Mouse (Mus musculus) lung, embryonic 14.5 days (tissue): ENCODE results near the gene Recql5. TPM values are rescaled to one million over a fixed set of nuclear protein-coding genes. Genes with fewer than 3 reads are reported as not detected.
A peak's percentile ranks its signal among the peaks of the same experiment; 100 is the strongest.

Experiments
- ATAC-seq: fragments of 200-750 bp; cut with Nextera tagmentation; 2 replicates; pipeline ENCODE4 v1.8.0; 2017; ENCODE audit warnings: mild to moderate bottlenecking, moderate TSS enrichment, moderate library complexity; ENCODE audit not compliant: insufficient read depth
- DNase-seq: peaks from one replicate; pipeline ENCODE4 v3.0.0-alpha.2; 2015
- H3K27ac ChIP-seq: fragments of 300-500 bp; sonication (generic); 2 replicates; pipeline ENCODE4 v1.5.1; 2014; ENCODE audit warnings: low read depth, mild to moderate bottlenecking, moderate library complexity
- H3K27me3 ChIP-seq: fragments of 300-500 bp; sonication (generic); 2 replicates; pipeline ENCODE4 v1.6.1; 2014; ENCODE audit warnings: low read length, control low read depth; ENCODE audit not compliant: insufficient read depth
- H3K36me3 ChIP-seq: fragments of 300-500 bp; sonication (generic); 2 replicates; pipeline ENCODE4 v1.6.1; 2014; ENCODE audit warnings: control low read depth; ENCODE audit not compliant: insufficient read depth
- H3K4me1 ChIP-seq: fragments of 300-500 bp; sonication (generic); 2 replicates; pipeline ENCODE4 v1.6.1; 2014; ENCODE audit warnings: antibody characterized with exemption, control low read depth; ENCODE audit not compliant: insufficient read depth
- H3K4me2 ChIP-seq: fragments of 300-500 bp; sonication (generic); 2 replicates; pipeline ENCODE4 v1.6.1; 2014; ENCODE audit warnings: mild to moderate bottlenecking
- H3K4me3 ChIP-seq: fragments of 300-500 bp; sonication (generic); 2 replicates; pipeline ENCODE4 v1.5.1; 2014; ENCODE audit warnings: low read depth, low read length
- H3K9ac ChIP-seq: fragments of 300-500 bp; sonication (generic); 2 replicates; pipeline ENCODE4 v1.6.1; 2014
- H3K9me3 ChIP-seq: fragments of 300-500 bp; sonication (generic); 2 replicates; pipeline ENCODE4 v1.6.1; 2016; ENCODE audit warnings: low read depth, low read length, control low read depth
- CTCF ChIP-seq: IDR thresholded peaks from 2 replicates; pipeline ENCODE4 v1.5.1; 2016; ENCODE audit warnings: antibody characterized with exemption, low read depth
- WGBS: fragments of 180-500 bp; shearing (Covaris S2); extraction: QIAGEN DNeasy Blood & Tissue Kit; methylation state at CpG from one replicate; pipeline ENCODE4 v1.1.7; 2014; 5-methylcytosine and 5-hydroxymethylcytosine counted together
- polyA plus RNA-seq: library from polyadenylated mRNA; unstranded; fragments of >200 nt; fragmentation: Nextera tagmentation; extraction: Ambion mirVana; gene quantifications from 2 replicates; pipeline ENCODE4 v1.2.1, GENCODE M21; 2014

Gene Recql5
- polyA plus RNA-seq, 1 experiment from 2014 or later: 21.7 TPM

DNA sequence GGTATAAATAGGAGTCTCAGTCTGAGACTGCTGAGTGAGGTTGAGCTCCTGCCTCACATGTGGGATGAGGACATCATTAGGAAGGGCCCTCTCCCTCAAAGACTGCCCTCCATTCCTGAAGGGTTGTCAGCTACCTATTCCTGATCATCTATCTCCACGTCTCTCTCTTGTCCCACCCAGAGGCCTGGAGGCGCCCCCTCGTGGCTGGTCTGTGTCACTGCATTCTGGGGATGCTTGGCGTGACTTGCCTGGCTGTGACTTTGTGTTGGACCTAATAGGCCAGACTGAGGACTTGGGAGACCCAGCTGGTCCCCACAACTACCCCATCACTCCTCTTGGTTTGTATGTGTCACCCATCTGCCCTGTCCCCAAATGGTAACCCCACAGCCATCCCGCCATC, 52.3 kb downstream of the Recql5 start:
- H3K36me3 ChIP-seq: no peaks in the 10 kb centered on the region
- ATAC-seq: no peak
- no peaks in the 10 kb centered on the region; the same call in 1 of the 2 replicates for H3K27me3 ChIP-seq
- no peak overlapping the region for H3K4me2 ChIP-seq
- peak; percentile 81 for TF ChIP-seq CTCF
- no peak overlapping the region for H3K9ac ChIP-seq
- H3K4me3 ChIP-seq: no peak overlapping the region
- 23% methylated on average over 5 of the region's 5 CpGs for WGBS
- no peaks in the 10 kb centered on the region for H3K9me3 ChIP-seq
- no peaks in the 10 kb centered on the region for H3K4me1 ChIP-seq
- no peak overlapping the region for H3K27ac ChIP-seq
- DNase-seq: peak; percentile 48

DNA sequence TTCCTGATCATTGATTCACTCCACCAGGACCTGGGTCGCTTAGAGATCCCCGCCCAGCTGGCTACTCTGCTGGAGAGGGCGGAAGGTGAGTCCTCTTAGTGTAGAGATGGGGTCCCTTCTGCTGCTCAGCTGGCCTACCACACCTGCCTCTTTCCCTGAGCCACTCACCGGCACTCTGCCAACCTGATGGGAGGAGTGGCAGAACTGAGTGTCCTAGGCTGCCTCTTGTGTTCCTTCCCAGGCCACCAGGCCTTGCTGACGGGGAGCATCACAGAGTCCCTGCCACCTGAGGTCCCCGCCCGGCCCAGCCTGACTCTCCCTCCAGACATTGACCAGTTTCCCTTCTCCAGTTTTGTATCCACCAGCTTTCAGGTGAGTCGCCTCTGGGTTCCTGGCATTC, 55.2 kb downstream of the Recql5 start:
- DNase-seq: no peak
- Histone ChIP-seq H3K4me2 (no peak overlapping the region), H3K36me3 (no peaks in the 10 kb centered on the region), H3K27me3 (no peaks in the 10 kb centered on the region; the same call in 1 of the 2 replicates), H3K4me3 (no peak overlapping the region), H3K9me3 (no peaks in the 10 kb centered on the region), H3K27ac (no peak overlapping the region), H3K4me1 (no peaks in the 10 kb centered on the region), H3K9ac (no peak overlapping the region)
- WGBS: 85% methylated on average over 8 of the region's 8 CpGs
- no peak for ATAC-seq
- TF ChIP-seq CTCF: no peak

DNA sequence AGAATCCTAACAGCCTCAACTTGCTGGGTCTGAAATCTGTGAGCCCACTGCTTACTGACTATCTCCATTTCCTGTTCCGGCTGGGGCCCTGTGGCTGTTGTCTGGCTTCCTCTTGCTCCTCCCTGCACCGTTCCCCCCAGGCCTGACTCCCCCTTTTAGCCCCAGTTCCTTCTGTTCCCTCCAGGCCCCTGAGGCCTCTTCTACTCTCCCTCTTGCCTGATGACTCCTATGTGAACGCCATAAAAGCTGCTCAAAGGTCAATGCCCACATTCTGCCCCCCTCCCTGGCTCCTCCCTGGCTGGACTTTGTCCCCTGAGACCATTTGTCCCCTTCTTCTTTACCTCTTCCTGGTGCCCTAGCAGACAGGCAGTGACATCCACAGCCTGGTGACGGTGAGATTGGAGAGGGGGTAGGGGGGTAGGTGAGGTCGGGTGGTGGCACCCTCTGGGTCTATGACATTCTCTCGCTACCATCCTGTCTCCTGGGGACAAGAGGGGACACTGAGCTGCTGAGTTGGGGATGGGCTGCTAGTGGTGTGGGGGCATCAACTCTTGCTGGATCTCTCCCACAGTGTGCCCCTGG, 56.0 kb downstream of the Recql5 start:
- Histone ChIP-seq H3K27me3 (no peaks in the 10 kb centered on the region; the same call in 1 of the 2 replicates), H3K9me3 (no peaks in the 10 kb centered on the region), H3K4me3 (no peak overlapping the region), H3K9ac (no peak overlapping the region), H3K4me1 (no peaks in the 10 kb centered on the region), H3K36me3 (no peaks in the 10 kb centered on the region), H3K27ac (no peak overlapping the region), H3K4me2 (no peak overlapping the region)
- TF ChIP-seq CTCF: no peak
- no peak for ATAC-seq
- 59% methylated on average over 6 of the region's 6 CpGs for WGBS
- no peak for DNase-seq

DNA sequence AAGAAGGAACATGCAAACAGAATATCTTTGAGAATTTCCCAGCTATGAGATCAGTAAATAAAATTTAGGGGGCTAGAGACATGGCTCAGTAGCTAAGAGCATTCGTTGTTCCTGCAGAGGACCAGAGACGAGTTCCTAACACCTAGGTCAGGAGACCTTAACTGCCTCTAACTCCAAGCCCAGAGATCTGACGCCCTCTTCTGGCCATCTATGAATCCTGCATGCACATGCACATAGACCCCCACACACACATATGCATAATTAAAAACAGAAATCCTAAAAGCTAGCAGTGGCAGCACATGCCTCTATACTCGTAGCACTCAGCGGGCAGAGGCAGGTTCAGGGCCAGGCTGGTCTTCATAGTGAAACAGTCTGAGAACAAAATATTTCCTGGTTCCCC, 56.8 kb downstream of the Recql5 start:
- peak; percentile 5; the same call in 1 of the 2 replicates for TF ChIP-seq CTCF
- Histone ChIP-seq H3K4me3 (no peak overlapping the region), H3K9ac (no peak overlapping the region), H3K36me3 (no peaks in the 10 kb centered on the region), H3K27me3 (no peaks in the 10 kb centered on the region), H3K9me3 (no peaks in the 10 kb centered on the region), H3K4me2 (no peak overlapping the region), H3K4me1 (no peaks in the 10 kb centered on the region), H3K27ac (no peak overlapping the region)
- ATAC-seq: no peak
- no peak for DNase-seq
- 77% methylated on average over 5 of the region's 5 CpGs for WGBS

DNA sequence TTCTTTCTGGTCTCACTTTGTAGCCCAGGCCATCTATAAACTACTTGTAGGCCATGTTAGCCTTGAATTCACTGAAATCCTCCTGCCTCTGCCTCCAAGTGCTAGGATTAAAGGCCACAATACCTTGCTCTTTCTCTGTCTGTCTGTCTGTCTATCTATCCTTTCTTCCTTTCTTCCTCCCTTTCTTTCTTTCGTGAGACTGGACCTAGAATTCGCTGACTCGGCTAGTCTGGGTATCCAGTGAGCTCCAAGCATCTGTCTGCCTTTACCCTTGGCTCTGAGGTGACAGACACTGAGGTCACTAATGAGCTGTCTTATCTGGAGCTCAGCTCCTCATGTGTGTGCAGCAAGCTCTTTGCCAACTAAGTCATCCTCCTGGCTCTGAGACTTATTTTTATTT, 57.3 kb downstream of the Recql5 start:
- Histone ChIP-seq H3K27me3 (no peaks in the 10 kb centered on the region), H3K36me3 (no peaks in the 10 kb centered on the region), H3K4me1 (no peaks in the 10 kb centered on the region), H3K27ac (no peak overlapping the region), H3K4me3 (no peak overlapping the region), H3K9me3 (no peaks in the 10 kb centered on the region), H3K9ac (no peak overlapping the region), H3K4me2 (no peak overlapping the region)
- 90% methylated on average over 3 of the region's 3 CpGs for WGBS
- TF ChIP-seq CTCF: no peak
- DNase-seq: no peak
- no peak for ATAC-seq

DNA sequence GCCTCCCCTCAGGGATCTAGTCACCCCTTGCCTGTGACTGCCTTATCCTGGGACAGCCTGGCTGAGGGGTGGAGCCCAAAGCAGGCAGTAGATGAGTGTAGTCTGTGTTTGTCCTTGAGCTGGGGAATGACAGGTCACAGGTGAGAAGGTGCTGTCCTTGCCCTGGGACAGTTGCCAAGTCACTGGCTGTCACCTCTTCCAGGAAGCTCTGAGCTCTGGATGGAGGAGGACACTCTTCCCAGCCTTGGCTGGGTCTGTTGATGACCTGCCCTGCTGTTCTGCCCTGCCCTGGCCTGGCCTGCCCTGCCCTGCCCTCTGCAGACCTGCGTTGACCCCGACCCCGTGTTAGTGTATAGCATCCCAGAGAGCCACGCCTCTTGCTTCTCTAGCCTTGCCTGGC, 60.8 kb downstream of the Recql5 start:
- WGBS: 54% methylated on average over 4 of the region's 4 CpGs
- no peak for TF ChIP-seq CTCF

DNA sequence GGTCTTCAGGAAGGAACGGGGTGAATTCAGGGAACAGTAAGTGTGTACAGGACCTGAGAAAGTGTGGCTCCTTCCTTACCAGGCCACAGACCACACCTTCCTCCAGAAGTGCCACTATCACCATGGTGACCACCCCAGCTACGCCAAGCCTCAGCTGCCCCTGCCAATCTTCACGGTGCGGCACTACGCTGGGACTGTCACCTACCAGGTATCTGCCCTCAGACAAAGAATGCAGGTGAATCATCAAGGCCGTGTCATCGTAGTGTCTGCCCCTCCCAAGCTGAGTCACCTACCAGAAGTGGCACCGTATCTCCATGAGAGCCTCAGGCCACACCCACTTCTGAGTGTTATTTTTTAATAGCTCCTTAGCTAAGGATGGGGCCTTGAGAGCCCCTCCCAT, 63.9 kb downstream of the Recql5 start:
- ATAC-seq (no peak), DNase-seq (peak; percentile 8)
- H3K9me3 ChIP-seq: no peaks in the 10 kb centered on the region
- TF ChIP-seq CTCF: no peak
- no peaks in the 10 kb centered on the region for H3K36me3 ChIP-seq
- H3K27me3 ChIP-seq: no peaks in the 10 kb centered on the region
- no peak overlapping the region for H3K4me2 ChIP-seq
- WGBS: 63% methylated on average over 8 of the region's 8 CpGs
- no peak overlapping the region for H3K9ac ChIP-seq
- H3K27ac ChIP-seq: no peak overlapping the region
- H3K4me1 ChIP-seq: no peaks in the 10 kb centered on the region
- no peak overlapping the region for H3K4me3 ChIP-seq

More for the DNA sequence above, 60.8 kb downstream of the Recql5 start:
- Histone ChIP-seq H3K36me3 (no peaks in the 10 kb centered on the region), H3K27ac (no peak overlapping the region), H3K9ac (no peak overlapping the region), H3K4me3 (no peak overlapping the region), H3K27me3 (no peaks in the 10 kb centered on the region), H3K4me2 (no peak overlapping the region), H3K9me3 (no peaks in the 10 kb centered on the region), H3K4me1 (no peaks in the 10 kb centered on the region)
- no peak for DNase-seq
- ATAC-seq: no peak
